ENCODE assay signal across 13 mouse cellular contexts in the genomic region with DNA sequence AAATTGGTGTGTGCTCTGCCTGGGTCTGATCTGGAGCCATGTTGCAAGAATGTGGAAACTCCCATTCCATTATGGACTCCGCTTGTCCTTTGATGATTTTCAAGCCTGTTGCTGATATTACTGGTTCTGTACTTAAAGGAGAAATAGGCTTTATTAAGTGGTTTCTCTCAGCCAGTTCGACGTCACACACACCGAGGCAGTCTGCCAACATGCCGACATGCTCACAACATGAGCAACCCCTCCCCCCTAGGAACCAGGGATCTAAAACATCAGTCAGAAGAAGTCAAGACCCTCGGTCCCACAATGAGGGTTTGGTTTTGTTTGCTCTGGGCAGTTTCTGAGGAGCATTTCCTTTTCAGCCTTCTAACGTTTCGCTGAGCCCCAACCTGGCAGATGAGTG. TPM values are rescaled to one million over a fixed set of nuclear protein-coding genes. Genes with fewer than 3 reads are reported as not detected.
A peak's percentile ranks its signal among the peaks of the same experiment; 100 is the strongest.
DNase-seq lines count a peak whose midpoint lies in the region; ATAC-seq lines count a peak whose summit lies in the region.
"Had no signal": no experiment of that assay in that cellular context is flagged by ENCODE, and none has a peak within 500 bp of the region (broad histone marks: within the 10 kb centered on the region; RNA-seq: fewer than 3 reads in every experiment).

No protein-coding gene starts in this region.

- no peak for ATAC-seq in heart, embryonic 14.5 days (ENCODE audit: insufficient number of reproducible peaks, insufficient read depth, low FRiP score, low read depth)
- ATAC-seq in lung, embryonic 16.5 days (ENCODE audit: low read depth): peak; percentile 37; the same call in 1 of the 2 replicates
- no peak for ATAC-seq in embryonic facial prominence, embryonic 12.5 days (ENCODE audit: insufficient number of reproducible peaks, insufficient read depth, low FRiP score, low TSS enrichment)
- ATAC-seq: hindbrain, postnatal 0 days had no signal

- H3K27me3 ChIP-seq in heart, embryonic 14.5 days (ENCODE audit: control insufficient read depth, insufficient read depth, low read length): no peaks in the 10 kb centered on the region
- no peaks in the 10 kb centered on the region for H3K27me3 ChIP-seq in lung, embryonic 16.5 days (ENCODE audit: control insufficient read depth, insufficient read depth, low read depth, low read length)
- no peaks in the 10 kb centered on the region for H3K27me3 ChIP-seq in embryonic facial prominence, embryonic 12.5 days

- 32% methylated on average over 8 of the region's 8 CpGs for WGBS in heart, embryonic 14.5 days
- 21% methylated on average over 8 of the region's 8 CpGs for WGBS in lung, embryonic 16.5 days
- WGBS in embryonic facial prominence, embryonic 12.5 days: 25% methylated on average over 8 of the region's 8 CpGs

- no peak overlapping the region for H3K9ac ChIP-seq in heart, embryonic 14.5 days (ENCODE audit: low read length)
- H3K9ac ChIP-seq in lung, embryonic 16.5 days (ENCODE audit: low read length): no peak overlapping the region
- H3K9ac ChIP-seq in embryonic facial prominence, embryonic 12.5 days: no peak overlapping the region

- H3K4me1 ChIP-seq in heart, embryonic 14.5 days (ENCODE audit: control insufficient read depth in 2 of 2, insufficient read depth in 2 of 2, low read length in 2 of 2): peaks cover 20 to 35% of the 10 kb centered on the region in 2 experiments
- peaks cover 13% of the 10 kb centered on the region for H3K4me1 ChIP-seq in lung, embryonic 16.5 days (replicated peaks; ENCODE audit: control insufficient read depth, insufficient read depth, low read length)
- peaks cover 51% of the 10 kb centered on the region for H3K4me1 ChIP-seq in embryonic facial prominence, embryonic 12.5 days

- DNase-seq in heart, adult 9 months (ENCODE audit: low spot score in 2 of 2): no peak
- DNase-seq in lung, postnatal 14 days: no peak
- peak; percentile 50 for DNase-seq in lung, postnatal 10 days
- DNase-seq in frontal cortex, adult 2 months (ENCODE audit: extremely low spot score in 1 of 2, low spot score in 1 of 2): no peak
- DNase-seq in right cerebral cortex, adult 2 months (ENCODE audit: low spot score in 2 of 2): no peak
- DNase-seq: adrenal gland, postnatal 25 days; cerebellum, adult 18-20 months had no signal

- H3K9me3 ChIP-seq in heart, embryonic 14.5 days (ENCODE audit: control insufficient read depth, low read length): no peaks in the 10 kb centered on the region
- no peaks in the 10 kb centered on the region for H3K9me3 ChIP-seq in lung, embryonic 16.5 days (ENCODE audit: control insufficient read depth, low read length)
- no peaks in the 10 kb centered on the region for H3K9me3 ChIP-seq in embryonic facial prominence, embryonic 12.5 days

- peak overlapping the region; percentile 57 to 79 for H3K27ac ChIP-seq in heart, embryonic 14.5 days (replicated peaks in 1 of 2; ENCODE audit: control insufficient read depth in 1 of 2, insufficient read depth in 1 of 2, low read depth in 2 of 2, low read length in 2 of 2)
- H3K27ac ChIP-seq in lung, embryonic 16.5 days (ENCODE audit: low read length): peak overlapping the region; percentile 55; the same call in 1 of the 2 replicates
- H3K27ac ChIP-seq in embryonic facial prominence, embryonic 12.5 days: peak overlapping the region; percentile 5; the same call in 1 of the 2 replicates
- H3K27ac ChIP-seq: hindbrain, postnatal 0 days had no signal

- no peak overlapping the region for H3K4me3 ChIP-seq in heart, embryonic 14.5 days (ENCODE audit: control insufficient read depth in 1 of 2, insufficient read depth in 1 of 2, low read depth in 1 of 2, low read length in 2 of 2)
- no peak overlapping the region for H3K4me3 ChIP-seq in lung, embryonic 16.5 days (ENCODE audit: low read length)
- no peak overlapping the region for H3K4me3 ChIP-seq in embryonic facial prominence, embryonic 12.5 days
- H3K4me3 ChIP-seq: layer of hippocampus, adult 2 months; myocyte had no signal

- no peak overlapping the region for H3K4me2 ChIP-seq in heart, embryonic 14.5 days (ENCODE audit: low read length)
- H3K4me2 ChIP-seq in lung, embryonic 16.5 days (ENCODE audit: low read depth, low read length): no peak overlapping the region
- no peak overlapping the region for H3K4me2 ChIP-seq in embryonic facial prominence, embryonic 12.5 days (replicated peaks)

- peaks cover 7% of the 10 kb centered on the region; the same call in 1 of the 2 replicates for H3K36me3 ChIP-seq in heart, embryonic 14.5 days (ENCODE audit: control insufficient read depth, insufficient read depth, low read length)
- H3K36me3 ChIP-seq in lung, embryonic 16.5 days (ENCODE audit: control insufficient read depth, insufficient read depth, low read length): no peaks in the 10 kb centered on the region; the same call in 1 of the 2 replicates
- H3K36me3 ChIP-seq in embryonic facial prominence, embryonic 12.5 days: no peaks in the 10 kb centered on the region

RNA-seq across cellular contexts. Expression of a gene that starts 45.5 kb away (rescaled TPM):
- 11.4 and 12.2 TPM in 2 replicates for polyA plus RNA-seq in heart, embryonic 14.5 days (2014; fragmentation: Nextera tagmentation; extraction: Ambion mirVana)
- 1.4 and 1.5 TPM in 2 replicates for polyA plus RNA-seq in lung, embryonic 16.5 days (2015; fragmentation: Nextera tagmentation; extraction: Ambion mirVana)
- 2.1 and 2.6 TPM in 2 replicates for polyA plus RNA-seq in embryonic facial prominence, embryonic 12.5 days (2016; fragmentation: Nextera tagmentation; extraction: Ambion mirVana)
- 65.9 and 68.5 TPM in 2 replicates for polyA plus RNA-seq in frontal cortex, adult 2 months (2012; rRNA removed)
- polyA plus RNA-seq: myocyte had no signal

Comparison
In these comparisons a context has a peak if more than half of its experiments do, and no peak if none do; other contexts are left out.
1. H3K27ac ChIP-seq: peak in every context shown above with its lines; median percentile 68 in heart, embryonic 14.5 days; 55 in lung, embryonic 16.5 days; 5 in embryonic facial prominence, embryonic 12.5 days.